11 mouse cellular contexts compared by ENCODE assay signal in the genomic region with DNA sequence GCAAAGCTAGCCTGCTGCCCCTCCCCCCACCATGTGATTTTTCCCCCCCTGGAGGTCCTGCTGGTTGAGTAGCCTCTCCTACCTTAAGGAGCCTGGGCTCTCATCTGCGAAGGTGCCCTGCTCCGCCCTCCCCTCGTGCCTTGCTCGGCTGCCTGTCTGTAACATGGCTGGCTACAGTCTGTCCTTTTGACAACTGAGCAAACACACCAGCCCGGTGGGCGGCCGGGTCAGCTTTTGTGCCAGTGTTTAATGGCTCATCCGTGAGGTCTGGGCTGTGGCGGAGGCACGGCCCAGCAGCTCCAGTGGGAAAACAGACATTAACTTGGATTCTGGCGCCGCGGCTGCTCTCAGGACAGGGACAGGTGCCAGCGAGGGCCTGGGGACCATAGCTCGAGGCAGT. TPM values are rescaled to one million over a fixed set of nuclear protein-coding genes. Genes with fewer than 3 reads are reported as not detected.
DNase-seq lines count a peak whose midpoint lies in the region; ATAC-seq and TF ChIP-seq lines count a peak whose summit lies in the region.
"Had no signal": no experiment of that assay in that cellular context is flagged by ENCODE, and none has a peak within 500 bp of the region (broad histone marks: within the 10 kb centered on the region; RNA-seq: fewer than 3 reads in every experiment).

No protein-coding gene starts in this region.

- CTCF ChIA-PET in Patski (lab: Charles Lee) = interaction anchor here (1.3 kb wide), 1 partner anchor 18 kb away, joined by 3 read pairs; no protein-coding TSS in a partner anchor

- peaks cover 3% of the 10 kb centered on the region; the same call in 1 of the 2 replicates for H3K27me3 ChIP-seq in E14TG2a.4 (ENCODE audit: insufficient read depth, low read length)
- H3K27me3 ChIP-seq in Patski = no peaks in the 10 kb centered on the region
- H3K27me3 ChIP-seq in hindbrain, postnatal 0 days (ENCODE audit: insufficient read depth, low read length) = no peaks in the 10 kb centered on the region
- H3K27me3 ChIP-seq in midbrain, embryonic 14.5 days (ENCODE audit: control insufficient read depth, insufficient read depth, low read length) = no peaks in the 10 kb centered on the region
- H3K27me3 ChIP-seq in cerebellum, adult 2 months (ENCODE audit: control insufficient read depth, insufficient read depth, low read length) = no peaks in the 10 kb centered on the region
- H3K27me3 ChIP-seq: forebrain, embryonic 15.5 days; liver, embryonic 15.5 days had no signal

- TF ChIP-seq CTCF in E14TG2a.4 (conservative IDR thresholded peaks at IDR 0.05; ENCODE audit: low read length) = no peak
- TF ChIP-seq CTCF in Patski (IDR thresholded peaks at IDR 0.05) = no peak
- no peak for TF ChIP-seq CTCF in hindbrain, postnatal 0 days (IDR thresholded peaks at IDR 0.05; ENCODE audit: low read depth)
- no peak for TF ChIP-seq CTCF in cerebellum, adult 2 months (IDR thresholded peaks at IDR 0.05; ENCODE audit: borderline replicate concordance, insufficient read depth, low read depth, low read length)

- H3K9me3 ChIP-seq in E14TG2a.4 (ENCODE audit: low read length) = no peaks in the 10 kb centered on the region
- no peaks in the 10 kb centered on the region for H3K9me3 ChIP-seq in hindbrain, postnatal 0 days (ENCODE audit: low read length)
- H3K9me3 ChIP-seq in midbrain, embryonic 14.5 days (ENCODE audit: control insufficient read depth, low read length) = no peaks in the 10 kb centered on the region
- H3K9me3 ChIP-seq: forebrain, embryonic 15.5 days; liver, embryonic 15.5 days had no signal

- POLR2A ChIA-PET in Patski (lab: Charles Lee) = interaction anchor here (1.6 kb wide), 1 partner anchor 17 kb away, joined by 3 read pairs; no protein-coding TSS in a partner anchor

- H3K36me3 ChIP-seq in E14TG2a.4 (ENCODE audit: insufficient read depth, low read length) = no peaks in the 10 kb centered on the region
- H3K36me3 ChIP-seq in hindbrain, postnatal 0 days (ENCODE audit: insufficient read depth, low read length) = no peaks in the 10 kb centered on the region
- H3K36me3 ChIP-seq in midbrain, embryonic 14.5 days (ENCODE audit: control insufficient read depth, insufficient read depth, low read length) = no peaks in the 10 kb centered on the region
- H3K36me3 ChIP-seq: forebrain, embryonic 15.5 days; liver, embryonic 15.5 days had no signal

- no peak for DNase-seq in Patski (ENCODE audit: low read depth, low spot score)
- peak; percentile 44 for DNase-seq in hindbrain, postnatal 0 days (ENCODE audit: low spot score)
- DNase-seq in midbrain, embryonic 14.5 days = peak; percentile 29
- no peak for DNase-seq in ovary, postnatal 36 days (ENCODE audit: low spot score)
- no peak for DNase-seq in cerebellum, adult 2 months
- DNase-seq in right cerebral cortex, postnatal 10 days (ENCODE audit: low spot score in 2 of 2) = no peak
- DNase-seq: adrenal gland, postnatal 10 days; thymus, postnatal 25 days had no signal

- TF ChIP-seq POLR2A in cerebellum, adult 2 months (IDR thresholded peaks at IDR 0.05; ENCODE audit: borderline replicate concordance, insufficient read depth, low read length) = no peak

- peak overlapping the region; percentile 39; the same call in 1 of the 2 replicates for H3K4me3 ChIP-seq in E14TG2a.4 (replicated peaks; ENCODE audit: low read length)
- H3K4me3 ChIP-seq in hindbrain, postnatal 0 days (ENCODE audit: low read length) = no peak overlapping the region
- no peak overlapping the region for H3K4me3 ChIP-seq in midbrain, embryonic 14.5 days (replicated peaks; ENCODE audit: low read depth, low read length)
- no peak overlapping the region for H3K4me3 ChIP-seq in cerebellum, adult 2 months (replicated peaks; ENCODE audit: insufficient read depth, low read depth, low read length)
- H3K4me3 ChIP-seq: forebrain, embryonic 15.5 days; liver, embryonic 15.5 days had no signal

- peak; percentile 22 for ATAC-seq in Patski
- no peak for ATAC-seq in hindbrain, postnatal 0 days
- ATAC-seq in midbrain, embryonic 14.5 days (ENCODE audit: low FRiP score, low TSS enrichment) = no peak
- ATAC-seq: forebrain, embryonic 15.5 days had no signal

- peak overlapping the region; percentile 7 for H3K27ac ChIP-seq in hindbrain, postnatal 0 days
- 0 out of 2 replicates have a peak overlapping the region, but pooled peaks have one; percentile 26 for H3K27ac ChIP-seq in midbrain, embryonic 14.5 days (replicated peaks; ENCODE audit: low read depth, low read length)
- H3K27ac ChIP-seq in cerebellum, adult 2 months (ENCODE audit: insufficient read depth, low read length) = no peak overlapping the region
- H3K27ac ChIP-seq: forebrain, embryonic 15.5 days; liver, embryonic 15.5 days had no signal

- no peak overlapping the region for H3K9ac ChIP-seq in hindbrain, postnatal 0 days (replicated peaks; ENCODE audit: low read length)
- no peak overlapping the region for H3K9ac ChIP-seq in midbrain, embryonic 14.5 days (replicated peaks; ENCODE audit: low read length)
- H3K9ac ChIP-seq: forebrain, embryonic 15.5 days; liver, embryonic 15.5 days had no signal

- 15% methylated on average over 15 of the region's 15 CpGs for WGBS in hindbrain, postnatal 0 days
- WGBS in midbrain, embryonic 14.5 days = 30% methylated on average over 15 of the region's 15 CpGs
- 47% methylated on average over 15 of the region's 15 CpGs for WGBS in cerebellum, adult 2 months

- no peak overlapping the region for H3K4me2 ChIP-seq in hindbrain, postnatal 0 days (ENCODE audit: low read depth, low read length)
- H3K4me2 ChIP-seq in midbrain, embryonic 14.5 days (ENCODE audit: low read length) = no peak overlapping the region
- H3K4me2 ChIP-seq: forebrain, embryonic 15.5 days; liver, embryonic 15.5 days had no signal

- peaks cover 18% of the 10 kb centered on the region for H3K4me1 ChIP-seq in E14TG2a.4 (replicated peaks; ENCODE audit: low read depth, low read length)
- peaks cover 5% of the 10 kb centered on the region; the same call in 1 of the 2 replicates for H3K4me1 ChIP-seq in hindbrain, postnatal 0 days (ENCODE audit: insufficient read depth, low read length)
- H3K4me1 ChIP-seq in midbrain, embryonic 14.5 days (ENCODE audit: control insufficient read depth, insufficient read depth, low read length) = no peaks in the 10 kb centered on the region
- H3K4me1 ChIP-seq in cerebellum, adult 2 months (ENCODE audit: control insufficient read depth, insufficient read depth, low read length) = peaks cover 13% of the 10 kb centered on the region
- H3K4me1 ChIP-seq: liver, embryonic 15.5 days had no signal

- in situ Hi-C loops in Patski (cut with MboI; ENCODE audit: low pct_unique_long_range_greater_than_20kb) = no loop called here

RNA-seq across cellular contexts. Expression of gene Pdgfa, which starts 30.4 kb away (rescaled TPM):
- 35.4 TPM for polyA plus RNA-seq in Patski (2021)
- total RNA-seq in hindbrain, postnatal 0 days (2014; rRNA removed) = 49.0 and 54.4 TPM in 2 replicates
- 41.9 and 47.5 TPM in 2 replicates for polyA plus RNA-seq in hindbrain, postnatal 0 days (2015; fragmentation: Nextera tagmentation; extraction: Ambion mirVana)
- 16.2 and 24.6 TPM in 2 replicates for polyA plus RNA-seq in midbrain, embryonic 14.5 days (2014; fragmentation: Nextera tagmentation; extraction: Ambion mirVana)
- 23.0 and 35.3 TPM in 2 replicates for polyA plus RNA-seq in cerebellum, adult 2 months (2012; rRNA removed)

Comparison
In these comparisons a context has a peak if more than half of its experiments do, and no peak if none do; other contexts are left out.
1. DNase-seq: peak in hindbrain, postnatal 0 days (single experiment) and midbrain, embryonic 14.5 days (single experiment); none in Patski (single experiment), ovary, postnatal 36 days (single experiment), cerebellum, adult 2 months (0 of 2) and right cerebral cortex, postnatal 10 days (0 of 2).